Mouse (Mus musculus): ENCODE measurements around the gene Islr.
"Not testable (repeated sequence)": the region's sequence is repeated elsewhere in the genome, so short reads cannot be mapped to it uniquely, and the experiment has no call there.

GRCm38 (mm10) chr9:58250730-58251129 lies 46.6 kb upstream of the Islr start:
- not testable (repeated sequence) for TF ChIP-seq CTCF (IDR thresholded peaks at IDR 0.05; ENCODE audit: borderline replicate concordance, insufficient read depth, low read length); POLR2A (IDR thresholded peaks at IDR 0.05; ENCODE audit: low read depth, low read length)

Data from embryonic fibroblast, embryonic 13.5 days (primary cell).